Mouse (Mus musculus): ENCODE measurements around the gene Agtpbp1. TPM values are rescaled to one million over a fixed set of nuclear protein-coding genes. Genes with fewer than 3 reads are reported as not detected.

Agtpbp1 gene
- polyA plus RNA-seq, 1 experiment from 2014 or later: 7.5 TPM

- Histone ChIP-seq H3K4me2 (no peak overlapping the region), H3K4me1 (replicated peaks) (no peaks in the 10 kb centered on the region), H3K27ac (replicated peaks) (no peak overlapping the region), H3K9ac (no peak overlapping the region), H3K4me3 (replicated peaks) (no peak overlapping the region), H3K27me3 (no peaks in the 10 kb centered on the region), H3K36me3 (replicated peaks) (peaks cover 21% of the 10 kb centered on the region), H3K9me3 (replicated peaks) (no peaks in the 10 kb centered on the region)
- no peak for ATAC-seq (ENCODE audit: insufficient read depth)
- 67% methylated on average over 3 of the region's 3 CpGs for WGBS (ENCODE audit: insufficient replicate concordance)
These were observed 117.4 kb downstream of the Agtpbp1 start for GRCm38 (mm10) chr13:59467591-59467990.

- no peak overlapping the region for H3K4me2 ChIP-seq
- H3K4me3 ChIP-seq (replicated peaks): no peak overlapping the region
- WGBS (ENCODE audit: insufficient replicate concordance): 57% methylated on average over 3 of the region's 3 CpGs
- H3K36me3 ChIP-seq (replicated peaks): peaks cover 21% of the 10 kb centered on the region
- no peak for ATAC-seq (ENCODE audit: insufficient read depth)
- H3K4me1 ChIP-seq (replicated peaks): no peaks in the 10 kb centered on the region
- no peaks in the 10 kb centered on the region for H3K27me3 ChIP-seq
- no peak overlapping the region for H3K27ac ChIP-seq (replicated peaks)
- H3K9ac ChIP-seq: no peak overlapping the region
- H3K9me3 ChIP-seq (replicated peaks): no peaks in the 10 kb centered on the region
These were observed 124.1 kb downstream of the Agtpbp1 start for GRCm38 (mm10) chr13:59460958-59461357.

GRCm38 (mm10) chr13:59456203-59456602, 128.8 kb downstream of the Agtpbp1 start:
- H3K27me3 ChIP-seq: no peaks in the 10 kb centered on the region
- ATAC-seq (ENCODE audit: insufficient read depth): no peak
- no peak overlapping the region for H3K4me3 ChIP-seq (replicated peaks)
- H3K27ac ChIP-seq (replicated peaks): no peak overlapping the region
- no peak overlapping the region for H3K4me2 ChIP-seq
- H3K4me1 ChIP-seq (replicated peaks): peaks cover 9% of the 10 kb centered on the region; the same call in 1 of the 2 replicates
- 0 out of 2 replicates have a peak, but pooled peaks cover 6% of the 10 kb centered on the region for H3K36me3 ChIP-seq (replicated peaks)
- no peaks in the 10 kb centered on the region for H3K9me3 ChIP-seq (replicated peaks)
- 68% methylated on average over 1 of the region's 1 CpGs for WGBS (ENCODE audit: insufficient replicate concordance)
- no peak overlapping the region for H3K9ac ChIP-seq

GRCm38 (mm10) chr13:59454001-59454785, 130.8 kb downstream of the Agtpbp1 start:
- no peak overlapping the region for H3K4me2 ChIP-seq
- H3K4me1 ChIP-seq (replicated peaks): peaks cover 9% of the 10 kb centered on the region; the same call in 1 of the 2 replicates
- H3K4me3 ChIP-seq (replicated peaks): no peak overlapping the region
- H3K9ac ChIP-seq: no peak overlapping the region
- no peak for ATAC-seq (ENCODE audit: insufficient read depth)
- no peak overlapping the region for H3K27ac ChIP-seq (replicated peaks)
- no peaks in the 10 kb centered on the region for H3K9me3 ChIP-seq (replicated peaks)
- H3K36me3 ChIP-seq (replicated peaks): no peaks in the 10 kb centered on the region
- no peaks in the 10 kb centered on the region for H3K27me3 ChIP-seq
- WGBS (ENCODE audit: insufficient replicate concordance): 74% methylated on average over 11 of the region's 11 CpGs

- H3K36me3 ChIP-seq (replicated peaks): no peaks in the 10 kb centered on the region
- no peaks in the 10 kb centered on the region for H3K9me3 ChIP-seq (replicated peaks)
- peaks cover 9% of the 10 kb centered on the region; the same call in 1 of the 2 replicates for H3K4me1 ChIP-seq (replicated peaks)
- no peak overlapping the region for H3K4me3 ChIP-seq (replicated peaks)
- 68% methylated on average over 6 of the region's 6 CpGs for WGBS (ENCODE audit: insufficient replicate concordance)
- H3K27me3 ChIP-seq: no peaks in the 10 kb centered on the region
- H3K4me2 ChIP-seq: no peak overlapping the region
- no peak for ATAC-seq (ENCODE audit: insufficient read depth)
- H3K27ac ChIP-seq (replicated peaks): no peak overlapping the region
- H3K9ac ChIP-seq: no peak overlapping the region
These were observed 131.4 kb downstream of the Agtpbp1 start for GRCm38 (mm10) chr13:59453582-59453981.

GRCm38 (mm10) chr13:59453045-59453444, 132.0 kb downstream of the Agtpbp1 start:
- H3K27ac ChIP-seq (replicated peaks): no peak overlapping the region
- no peak overlapping the region for H3K4me3 ChIP-seq (replicated peaks)
- no peaks in the 10 kb centered on the region for H3K9me3 ChIP-seq (replicated peaks)
- H3K9ac ChIP-seq: no peak overlapping the region
- H3K4me1 ChIP-seq (replicated peaks): peaks cover 9% of the 10 kb centered on the region; the same call in 1 of the 2 replicates
- ATAC-seq (ENCODE audit: insufficient read depth): no peak
- 66% methylated on average over 2 of the region's 2 CpGs for WGBS (ENCODE audit: insufficient replicate concordance)
- H3K27me3 ChIP-seq: no peaks in the 10 kb centered on the region
- no peak overlapping the region for H3K4me2 ChIP-seq
- no peaks in the 10 kb centered on the region for H3K36me3 ChIP-seq (replicated peaks)

- no peak for ATAC-seq (ENCODE audit: insufficient read depth)
- Histone ChIP-seq H3K4me1 (replicated peaks) (peaks cover 9% of the 10 kb centered on the region; the same call in 1 of the 2 replicates), H3K4me2 (no peak overlapping the region), H3K27me3 (no peaks in the 10 kb centered on the region), H3K9ac (no peak overlapping the region), H3K36me3 (replicated peaks) (no peaks in the 10 kb centered on the region), H3K9me3 (replicated peaks) (no peaks in the 10 kb centered on the region), H3K4me3 (replicated peaks) (no peak overlapping the region), H3K27ac (replicated peaks) (no peak overlapping the region)
- WGBS (ENCODE audit: insufficient replicate concordance): 81% methylated on average over 10 of the region's 10 CpGs
These were observed 134.2 kb downstream of the Agtpbp1 start for GRCm38 (mm10) chr13:59450840-59451239.

GRCm38 (mm10) chr13:59447130-59447529, 137.9 kb downstream of the Agtpbp1 start:
- H3K4me1 ChIP-seq (replicated peaks): no peaks in the 10 kb centered on the region
- no peak overlapping the region for H3K9ac ChIP-seq
- no peak overlapping the region for H3K4me2 ChIP-seq
- H3K9me3 ChIP-seq (replicated peaks): no peaks in the 10 kb centered on the region
- 46% methylated on average over 7 of the region's 7 CpGs for WGBS (ENCODE audit: insufficient replicate concordance)
- H3K27ac ChIP-seq (replicated peaks): no peak overlapping the region
- H3K4me3 ChIP-seq (replicated peaks): no peak overlapping the region
- no peaks in the 10 kb centered on the region for H3K27me3 ChIP-seq
- no peaks in the 10 kb centered on the region for H3K36me3 ChIP-seq (replicated peaks)
- ATAC-seq (ENCODE audit: insufficient read depth): no peak

- WGBS (ENCODE audit: insufficient replicate concordance): 73% methylated on average over 5 of the region's 5 CpGs
- no peaks in the 10 kb centered on the region for H3K4me1 ChIP-seq (replicated peaks)
- H3K27me3 ChIP-seq: no peaks in the 10 kb centered on the region
- H3K9ac ChIP-seq: no peak overlapping the region
- H3K4me3 ChIP-seq (replicated peaks): no peak overlapping the region
- no peak overlapping the region for H3K27ac ChIP-seq (replicated peaks)
- no peak overlapping the region for H3K4me2 ChIP-seq
- H3K36me3 ChIP-seq (replicated peaks): no peaks in the 10 kb centered on the region
- no peak for ATAC-seq (ENCODE audit: insufficient read depth)
- no peaks in the 10 kb centered on the region for H3K9me3 ChIP-seq (replicated peaks)
These were observed 139.8 kb downstream of the Agtpbp1 start for GRCm38 (mm10) chr13:59445179-59445578.

GRCm38 (mm10) chr13:59444371-59444770, 140.7 kb downstream of the Agtpbp1 start:
- H3K9ac ChIP-seq: no peak overlapping the region
- no peak for ATAC-seq (ENCODE audit: insufficient read depth)
- H3K36me3 ChIP-seq (replicated peaks): no peaks in the 10 kb centered on the region
- H3K27me3 ChIP-seq: no peaks in the 10 kb centered on the region
- H3K27ac ChIP-seq (replicated peaks): no peak overlapping the region
- H3K4me2 ChIP-seq: no peak overlapping the region
- no peaks in the 10 kb centered on the region for H3K4me1 ChIP-seq (replicated peaks)
- 50% methylated on average over 6 of the region's 6 CpGs for WGBS (ENCODE audit: insufficient replicate concordance)
- H3K4me3 ChIP-seq (replicated peaks): no peak overlapping the region
- H3K9me3 ChIP-seq (replicated peaks): no peaks in the 10 kb centered on the region

GRCm38 (mm10) chr13:59439683-59440082, 145.3 kb downstream of the Agtpbp1 start:
- Histone ChIP-seq H3K9ac (no peak overlapping the region), H3K9me3 (replicated peaks) (no peaks in the 10 kb centered on the region), H3K27me3 (no peaks in the 10 kb centered on the region), H3K36me3 (replicated peaks) (no peaks in the 10 kb centered on the region), H3K4me1 (replicated peaks) (no peaks in the 10 kb centered on the region), H3K4me2 (no peak overlapping the region), H3K27ac (replicated peaks) (no peak overlapping the region), H3K4me3 (replicated peaks) (no peak overlapping the region)
- no peak for ATAC-seq (ENCODE audit: insufficient read depth)
- WGBS (ENCODE audit: insufficient replicate concordance): 39% methylated on average over 1 of the region's 1 CpGs

GRCm38 (mm10) chr13:59434554-59434953, 150.5 kb downstream of the Agtpbp1 start:
- no peak overlapping the region for H3K27ac ChIP-seq (replicated peaks)
- H3K27me3 ChIP-seq: no peaks in the 10 kb centered on the region
- H3K4me2 ChIP-seq: no peak overlapping the region
- H3K4me1 ChIP-seq (replicated peaks): no peaks in the 10 kb centered on the region
- no peaks in the 10 kb centered on the region for H3K9me3 ChIP-seq (replicated peaks)
- H3K36me3 ChIP-seq (replicated peaks): no peaks in the 10 kb centered on the region
- ATAC-seq (ENCODE audit: insufficient read depth): no peak
- 74% methylated on average over 1 of the region's 1 CpGs for WGBS (ENCODE audit: insufficient replicate concordance)
- H3K4me3 ChIP-seq (replicated peaks): no peak overlapping the region
- H3K9ac ChIP-seq: no peak overlapping the region
